ENCODE assay signal across 15 mouse cellular contexts in genomic region chr10:37447333-37448204, GRCm38 (mm10).
A peak's percentile ranks its signal among the peaks of the same experiment; 100 is the strongest.
DNase-seq lines count a peak whose midpoint lies in the region; ATAC-seq and TF ChIP-seq lines count a peak whose summit lies in the region.
"Had no signal": no experiment of that assay in that cellular context is flagged by ENCODE, and none has a peak within 500 bp of the region (broad histone marks: within the 10 kb centered on the region; RNA-seq: fewer than 3 reads in every experiment).

No protein-coding gene starts in this region.

- no peaks in the 10 kb centered on the region for H3K27me3 ChIP-seq in midbrain, embryonic 11.5 days (ENCODE audit: control insufficient read depth, insufficient read depth, low read length)
- H3K27me3 ChIP-seq in midbrain, postnatal 0 days (ENCODE audit: insufficient read depth, low read length): no peaks in the 10 kb centered on the region
- no peaks in the 10 kb centered on the region for H3K27me3 ChIP-seq in thymus, adult 2 months (ENCODE audit: control insufficient read depth, insufficient read depth, low read length)

- 90% methylated on average over 4 of the region's 4 CpGs for WGBS in midbrain, embryonic 11.5 days
- 83% methylated on average over 4 of the region's 4 CpGs for WGBS in midbrain, postnatal 0 days
- 96% methylated on average over 4 of the region's 4 CpGs for WGBS in thymus, adult 2 months

- no peak overlapping the region for H3K4me2 ChIP-seq in midbrain, embryonic 11.5 days
- no peak overlapping the region for H3K4me2 ChIP-seq in midbrain, postnatal 0 days (ENCODE audit: low read depth, low read length, poor library complexity, severe bottlenecking)
- H3K4me2 ChIP-seq: liver, embryonic 11.5 days had no signal

- no peak for TF ChIP-seq POLR2A in thymus, adult 2 months (IDR thresholded peaks at IDR 0.05; ENCODE audit: control insufficient read depth, extremely low read depth, insufficient read depth, low read length, poor library complexity)

- H3K4me1 ChIP-seq in midbrain, embryonic 11.5 days (ENCODE audit: control insufficient read depth, insufficient read depth, low read length): no peaks in the 10 kb centered on the region
- no peaks in the 10 kb centered on the region for H3K4me1 ChIP-seq in midbrain, postnatal 0 days (ENCODE audit: insufficient read depth, low read length)
- no peaks in the 10 kb centered on the region for H3K4me1 ChIP-seq in thymus, adult 2 months (replicated peaks; ENCODE audit: control insufficient read depth, insufficient read depth, low read length)

- peak; percentile 19 for DNase-seq in embryo, embryonic 11 days
- DNase-seq in embryo, embryonic 9.5 days (ENCODE audit: extremely low spot score): no peak
- DNase-seq in midbrain, embryonic 11.5 days (ENCODE audit: low spot score, missing footprints): peak; percentile 60
- no peak for DNase-seq in midbrain, postnatal 0 days (ENCODE audit: low spot score)
- peak; percentile 9 to 30 for DNase-seq in kidney, adult 8-10 months
- DNase-seq in yolk sac, embryonic 10.5 days (ENCODE audit: low spot score): peak; percentile 5
- no peak for DNase-seq in thymus, adult 2 months
- no peak for DNase-seq in layer of hippocampus, adult 2 months (ENCODE audit: low spot score in 2 of 2)
- DNase-seq: cerebellum, postnatal 14 days; forebrain, postnatal 0 days; gastrocnemius, postnatal 14 days; thymus, postnatal 36 days had no signal

- H3K4me3 ChIP-seq in midbrain, embryonic 11.5 days (ENCODE audit: low read depth, low read length): no peak overlapping the region
- H3K4me3 ChIP-seq in midbrain, postnatal 0 days (ENCODE audit: low read depth, low read length): no peak overlapping the region
- no peak overlapping the region for H3K4me3 ChIP-seq in thymus, adult 2 months (ENCODE audit: control insufficient read depth, insufficient read depth, low read length)
- H3K4me3 ChIP-seq in layer of hippocampus, adult 2 months: no peak overlapping the region

- H3K9me3 ChIP-seq in midbrain, embryonic 11.5 days (ENCODE audit: control insufficient read depth, low read length): no peaks in the 10 kb centered on the region
- no peaks in the 10 kb centered on the region for H3K9me3 ChIP-seq in midbrain, postnatal 0 days (ENCODE audit: low read length)

- TF ChIP-seq CTCF in midbrain, postnatal 0 days (IDR thresholded peaks at IDR 0.05): no peak
- TF ChIP-seq CTCF in thymus, adult 2 months (IDR thresholded peaks at IDR 0.05; ENCODE audit: borderline replicate concordance, control insufficient read depth, extremely low read depth, insufficient read depth, low read length, poor library complexity): no peak
- TF ChIP-seq CTCF in layer of hippocampus, adult 2 months (conservative IDR thresholded peaks at IDR 0.05): no peak

- H3K9ac ChIP-seq in midbrain, embryonic 11.5 days (ENCODE audit: low read length): no peak overlapping the region
- H3K9ac ChIP-seq in midbrain, postnatal 0 days (replicated peaks; ENCODE audit: low read length, poor library complexity, severe bottlenecking): no peak overlapping the region
- H3K9ac ChIP-seq: forebrain, postnatal 0 days had no signal

- no peak for ATAC-seq in midbrain, embryonic 11.5 days (ENCODE audit: low FRiP score)
- no peak for ATAC-seq in midbrain, postnatal 0 days (ENCODE audit: low FRiP score)
- ATAC-seq: forebrain, postnatal 0 days; hindbrain, embryonic 16.5 days had no signal

- H3K36me3 ChIP-seq in midbrain, embryonic 11.5 days (ENCODE audit: control insufficient read depth, insufficient read depth, low read length): no peaks in the 10 kb centered on the region
- H3K36me3 ChIP-seq in midbrain, postnatal 0 days (ENCODE audit: insufficient read depth, low read length): no peaks in the 10 kb centered on the region
- H3K36me3 ChIP-seq in thymus, adult 2 months (ENCODE audit: control insufficient read depth, insufficient read depth, low read length): no peaks in the 10 kb centered on the region

- H3K27ac ChIP-seq in midbrain, embryonic 11.5 days (ENCODE audit: low read depth, low read length): no peak overlapping the region
- H3K27ac ChIP-seq in midbrain, postnatal 0 days (ENCODE audit: low read depth, low read length): no peak overlapping the region
- no peak overlapping the region for H3K27ac ChIP-seq in thymus, adult 2 months (ENCODE audit: control insufficient read depth, insufficient read depth, low read length)
- H3K27ac ChIP-seq in layer of hippocampus, adult 2 months: no peak overlapping the region
- H3K27ac ChIP-seq: macrophage had no signal

Comparison
In these comparisons a context has a peak if more than half of its experiments do, and no peak if none do; other contexts are left out.
1. DNase-seq: peak in embryo, embryonic 11 days (single experiment), midbrain, embryonic 11.5 days (single experiment), kidney, adult 8-10 months (2 of 2) and yolk sac, embryonic 10.5 days (single experiment); none in embryo, embryonic 9.5 days (single experiment), midbrain, postnatal 0 days (single experiment), thymus, adult 2 months (single experiment) and layer of hippocampus, adult 2 months (0 of 2).